Mouse (Mus musculus) left cerebral cortex, adult 18-20 months (tissue): ENCODE measurements at regions not wholly inside any gene's neighbourhood (a gene's known extent, or its start where the extent isn't known, plus 50 kb on each side); places are given as distances from the start of the nearest gene placed in this dataset.
A peak's percentile ranks its signal among the peaks of the same experiment; 100 is the strongest.

ENCODE experiments used
- DNase-seq, 2 experiments: peaks; one replicate each; pipeline ENCODE4 v3.0.0; 2021 to 2022; ENCODE audit warnings: low spot score in 2 of 2, mixed read lengths in 1 of 2

- DNase-seq, result no peak
Observed at GRCm38 (mm10) chr11:56166849-56167248, 126.0 kb upstream of the Nmur2 start.

DNA sequence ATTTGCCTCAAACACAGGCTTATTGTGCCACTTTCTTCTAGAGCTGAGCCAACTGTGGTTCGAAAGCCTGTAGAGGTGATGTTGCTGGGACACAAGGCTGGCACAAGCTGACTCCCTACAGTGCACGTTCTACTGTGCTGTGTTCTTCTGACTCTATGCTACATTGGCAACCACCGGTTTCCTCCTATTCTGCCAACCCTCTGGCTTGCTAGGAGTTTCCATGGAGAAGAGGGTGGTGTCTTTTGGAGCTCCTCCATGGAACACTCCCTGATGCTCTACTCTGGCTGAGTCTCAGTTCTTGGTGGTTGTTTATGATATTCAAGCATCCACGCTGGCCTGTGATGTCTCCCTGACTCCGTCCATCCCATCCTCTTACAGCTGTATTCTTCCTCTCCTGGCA lies 124.9 kb upstream of the Nmur2 start:
- peak; percentile 10 to 12 for DNase-seq

DNA sequence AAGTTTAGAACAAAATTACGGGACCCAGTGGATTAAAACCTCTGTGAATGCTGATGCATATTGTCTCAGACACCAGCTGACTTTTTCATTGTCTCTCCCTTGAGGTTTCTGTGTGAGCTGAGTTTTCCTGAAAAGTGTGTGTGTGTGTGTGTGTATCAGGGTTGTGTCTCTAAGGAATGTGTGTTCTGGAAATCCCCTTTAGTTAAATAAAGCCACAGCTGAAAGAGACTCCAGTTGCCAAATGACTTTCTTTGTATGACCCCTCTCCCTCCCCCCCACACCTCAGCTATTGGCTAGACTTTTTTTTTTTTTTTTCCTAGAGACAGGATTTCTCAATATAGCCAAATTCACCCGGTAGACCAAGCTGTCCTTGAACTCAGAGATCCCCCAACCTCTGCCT lies 119.5 kb upstream of the Nmur2 start:
- no peak for DNase-seq

DNA sequence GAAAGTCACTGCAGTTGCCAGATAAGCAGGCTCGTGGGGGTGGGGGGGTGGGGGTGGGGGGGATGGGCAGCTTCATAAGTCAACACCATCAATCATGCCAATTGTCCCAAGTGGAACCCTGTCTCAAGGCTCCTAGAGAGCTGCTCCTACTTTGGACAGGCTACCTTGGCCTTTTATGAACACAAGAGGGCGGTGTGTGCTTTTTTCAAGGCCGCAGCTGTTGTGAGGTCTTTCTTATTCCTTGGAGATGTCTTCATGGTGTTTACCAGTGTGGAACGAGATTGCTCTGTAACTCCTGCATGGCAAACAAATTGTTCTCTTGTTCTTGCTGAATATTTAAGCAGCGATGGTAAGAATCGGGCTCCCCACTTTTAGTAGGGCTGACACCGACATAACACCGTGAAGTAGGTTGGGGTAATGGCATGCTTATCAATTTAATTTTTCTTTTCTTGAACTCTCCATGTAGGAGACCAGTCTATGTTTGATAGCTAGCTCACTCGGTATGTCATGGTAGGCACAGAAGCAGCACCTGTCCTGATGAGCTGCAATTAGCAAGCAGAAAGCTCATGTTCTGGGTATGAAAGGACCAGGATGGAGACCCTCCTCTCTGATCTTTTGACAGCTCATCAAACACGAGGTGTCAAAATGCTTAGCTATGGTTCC lies 118.7 kb upstream of the Nmur2 start:
- DNase-seq, result peak; percentile 59 to 61

- DNase-seq, result no peak
Observed at GRCm38 (mm10) chr11:56150825-56151342, 110.1 kb upstream of the Nmur2 start.

DNA sequence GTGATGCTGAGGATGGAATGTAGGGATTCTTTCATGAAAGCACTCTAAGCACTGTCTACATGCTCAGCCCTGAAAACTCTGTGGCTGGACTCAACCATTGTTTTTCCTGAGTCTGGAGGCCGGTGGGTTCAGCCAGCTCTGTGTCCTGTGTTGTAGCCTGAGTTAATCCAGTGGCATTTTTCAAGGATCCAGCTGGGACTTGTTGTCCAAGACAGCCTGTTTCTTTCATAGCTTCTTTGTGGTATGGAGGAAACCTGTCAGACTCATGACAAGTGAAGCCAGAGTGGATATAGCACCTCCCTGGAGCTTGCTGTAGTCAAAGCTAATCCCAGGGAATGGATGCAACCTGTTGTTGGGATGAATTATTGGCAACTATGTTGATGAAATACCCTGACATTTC lies 108.9 kb upstream of the Nmur2 start:
- DNase-seq, result no peak

DNA sequence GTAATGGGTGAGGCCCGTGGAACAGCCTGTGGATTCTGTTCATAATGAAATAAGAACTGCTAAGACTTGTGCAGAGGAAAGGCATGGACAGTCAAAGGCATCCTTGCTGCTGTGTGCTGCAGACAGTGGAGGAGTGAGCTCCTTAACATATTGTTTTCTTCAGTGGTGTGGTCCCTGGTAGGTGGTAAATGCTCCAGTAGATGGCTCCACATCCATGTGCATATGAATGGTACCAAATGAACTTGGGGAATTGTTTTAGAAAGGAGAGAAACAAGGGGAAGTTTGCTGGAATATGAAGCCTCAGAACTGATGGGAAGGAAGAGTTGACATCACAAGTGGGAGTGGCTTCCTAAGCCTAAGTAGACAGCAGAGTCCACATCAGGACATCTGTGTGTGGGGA lies 108.1 kb upstream of the Nmur2 start:
- DNase-seq, result no peak

- no peak for DNase-seq
Observed at GRCm38 (mm10) chr11:56146708-56147107, 105.9 kb upstream of the Nmur2 start.

GRCm38 (mm10) chr11:56131339-56131823 lies 90.6 kb upstream of the Nmur2 start:
- peak; percentile 50 to 64 for DNase-seq

- peak; percentile 42 to 56 for DNase-seq
Observed at GRCm38 (mm10) chr11:56116553-56117232, 75.9 kb upstream of the Nmur2 start.

DNA sequence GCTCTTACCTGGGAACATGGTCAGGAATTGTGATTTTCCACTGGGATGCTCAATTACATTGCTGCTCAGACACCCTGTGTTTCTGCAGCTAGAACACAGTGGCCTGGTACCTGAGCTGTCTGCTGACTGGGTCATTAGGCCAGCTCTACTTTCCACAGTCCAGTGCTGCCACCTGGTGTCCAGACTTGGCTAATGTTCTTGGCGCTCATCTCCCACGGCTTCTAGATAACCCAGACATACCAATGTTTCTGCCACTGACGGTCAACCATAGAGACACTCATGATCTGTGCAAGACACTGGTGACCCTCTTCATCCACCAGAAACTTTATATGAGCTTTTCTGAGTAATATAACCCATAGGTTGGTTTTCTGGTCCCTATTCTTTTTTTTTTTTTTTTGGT lies 67.1 kb upstream of the Nmur2 start:
- DNase-seq, result peak; percentile 74 to 85

GRCm38 (mm10) chr11:56105632-56106031 lies 64.8 kb upstream of the Nmur2 start:
- peak; percentile 66 to 79 for DNase-seq

- DNase-seq, result no peak
Observed at GRCm38 (mm10) chr11:56092891-56093290, 52.1 kb upstream of the Nmur2 start.
